Mouse (Mus musculus): ENCODE measurements at regions not wholly inside any gene's neighbourhood (a gene's known extent, or its start where the extent isn't known, plus 50 kb on each side); places are given as distances from the start of the nearest gene placed in this dataset.

DNA sequence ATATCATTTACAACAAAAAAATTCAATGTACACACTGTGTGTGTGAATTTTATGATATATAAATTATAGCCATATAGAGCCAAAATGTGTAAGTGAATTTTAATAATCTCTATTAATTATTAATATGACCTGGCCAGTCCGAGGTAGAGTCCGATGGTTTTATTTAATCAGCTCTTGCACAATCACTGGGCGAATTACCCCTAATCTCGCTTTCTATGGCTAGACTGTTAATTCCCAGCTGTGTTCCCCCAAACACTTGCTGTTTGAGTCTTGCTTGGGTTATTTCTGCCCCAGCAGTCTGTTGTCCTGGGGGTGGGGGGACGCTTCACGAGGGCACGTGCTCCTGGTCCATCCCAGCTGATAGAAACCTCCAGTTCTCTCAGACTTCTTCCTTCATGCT lies 287.5 kb downstream of the Klf5 start:
- Histone ChIP-seq H3K9ac (replicated peaks) (no peak overlapping the region), H3K36me3 (no peaks in the 10 kb centered on the region), H3K9me3 (no peaks in the 10 kb centered on the region), H3K27ac (no peak overlapping the region), H3K4me2 (no peak overlapping the region), H3K4me1 (replicated peaks) (peaks cover under 1% of the 10 kb centered on the region; the same call in 1 of the 2 replicates), H3K27me3 (no peaks in the 10 kb centered on the region), H3K4me3 (replicated peaks) (no peak overlapping the region)
- WGBS = 94% methylated on average over 7 of the region's 7 CpGs
- no peak for ATAC-seq (ENCODE audit: insufficient number of reproducible peaks, insufficient read depth, low FRiP score, low TSS enrichment, low read depth)

DNA sequence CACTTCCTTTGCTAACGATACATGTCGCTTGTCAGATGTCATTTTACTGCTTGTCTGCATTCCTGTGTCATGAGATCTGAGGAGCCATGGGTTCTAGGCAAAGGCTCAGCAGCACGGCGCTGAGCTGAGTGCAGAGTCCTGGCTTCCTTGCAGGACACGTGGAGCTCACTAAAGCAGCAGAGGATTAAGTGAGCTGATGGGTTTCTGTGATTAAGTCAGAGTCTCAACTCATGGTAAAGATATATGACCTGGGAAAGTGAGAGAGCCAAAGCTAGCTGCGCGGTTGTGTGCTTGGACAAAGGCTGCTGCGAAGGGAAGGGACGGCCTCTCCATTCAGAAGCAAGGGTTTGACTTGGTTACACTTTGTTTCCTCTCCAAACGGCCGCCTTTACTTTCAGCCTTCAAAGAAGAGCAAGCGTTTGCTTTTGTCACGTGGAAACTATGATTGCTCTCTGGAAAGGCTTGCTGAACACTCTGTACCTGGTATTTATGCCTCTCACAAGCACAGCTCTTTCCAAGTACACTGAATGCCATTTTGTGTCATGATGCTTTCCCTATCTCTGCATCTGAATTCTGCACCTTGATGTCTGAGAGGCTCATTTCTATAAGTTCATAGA lies 292.5 kb downstream of the Klf5 start:
- no peaks in the 10 kb centered on the region for H3K9me3 ChIP-seq
- H3K4me1 ChIP-seq (replicated peaks) = no peaks in the 10 kb centered on the region
- H3K27me3 ChIP-seq = no peaks in the 10 kb centered on the region
- no peak overlapping the region for H3K27ac ChIP-seq
- 38% methylated on average over 13 of the region's 13 CpGs for WGBS
- no peak overlapping the region for H3K4me3 ChIP-seq (replicated peaks)
- H3K36me3 ChIP-seq = no peaks in the 10 kb centered on the region
- no peak for ATAC-seq (ENCODE audit: insufficient number of reproducible peaks, insufficient read depth, low FRiP score, low TSS enrichment, low read depth)
- no peak overlapping the region for H3K4me2 ChIP-seq
- H3K9ac ChIP-seq (replicated peaks) = no peak overlapping the region

GRCm38 (mm10) chr14:99592922-99593321 lies 294.4 kb downstream of the Klf5 start:
- Histone ChIP-seq H3K4me1 (replicated peaks) (no peaks in the 10 kb centered on the region), H3K27me3 (no peaks in the 10 kb centered on the region), H3K36me3 (no peaks in the 10 kb centered on the region), H3K4me2 (no peak overlapping the region), H3K4me3 (replicated peaks) (no peak overlapping the region), H3K9me3 (no peaks in the 10 kb centered on the region), H3K27ac (no peak overlapping the region), H3K9ac (replicated peaks) (no peak overlapping the region)
- ATAC-seq (ENCODE audit: insufficient number of reproducible peaks, insufficient read depth, low FRiP score, low TSS enrichment, low read depth) = no peak
- 87% methylated on average over 9 of the region's 9 CpGs for WGBS

DNA sequence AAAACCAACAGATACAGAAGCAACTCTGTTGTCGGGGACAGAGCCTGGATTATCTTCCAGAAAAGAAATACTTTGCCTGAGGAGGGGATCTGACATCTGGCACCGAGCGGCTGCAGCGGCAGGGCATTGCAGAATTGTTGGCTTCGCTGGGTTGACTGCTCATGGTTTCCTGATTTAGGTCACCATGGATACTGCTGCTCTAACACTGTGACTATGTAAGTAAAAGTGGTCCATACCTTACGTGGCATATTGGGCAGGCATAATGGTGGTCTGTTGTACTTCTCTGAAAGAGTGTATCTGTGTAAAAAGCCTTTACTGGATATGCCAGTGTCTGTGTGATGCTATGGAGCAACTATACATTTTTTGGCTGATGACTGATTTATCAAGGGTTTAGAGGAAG lies 295.4 kb downstream of the Klf5 start:
- Histone ChIP-seq H3K4me3 (replicated peaks) (no peak overlapping the region), H3K27ac (no peak overlapping the region), H3K4me2 (no peak overlapping the region), H3K27me3 (no peaks in the 10 kb centered on the region), H3K9me3 (no peaks in the 10 kb centered on the region), H3K9ac (replicated peaks) (no peak overlapping the region), H3K4me1 (replicated peaks) (no peaks in the 10 kb centered on the region), H3K36me3 (no peaks in the 10 kb centered on the region)
- ATAC-seq (ENCODE audit: insufficient number of reproducible peaks, insufficient read depth, low FRiP score, low TSS enrichment, low read depth) = no peak
- 82% methylated on average over 6 of the region's 6 CpGs for WGBS

GRCm38 (mm10) chr14:99601900-99602299 lies 303.4 kb downstream of the Klf5 start:
- no peak for ATAC-seq (ENCODE audit: insufficient number of reproducible peaks, insufficient read depth, low FRiP score, low TSS enrichment, low read depth)
- no peaks in the 10 kb centered on the region for H3K36me3 ChIP-seq
- H3K4me1 ChIP-seq (replicated peaks) = 0 out of 2 replicates have a peak, but pooled peaks cover 8% of the 10 kb centered on the region
- no peak overlapping the region for H3K4me3 ChIP-seq (replicated peaks)
- no peaks in the 10 kb centered on the region for H3K27me3 ChIP-seq
- H3K27ac ChIP-seq = no peak overlapping the region
- H3K4me2 ChIP-seq = no peak overlapping the region
- H3K9me3 ChIP-seq = no peaks in the 10 kb centered on the region
- no peak overlapping the region for H3K9ac ChIP-seq (replicated peaks)
- 86% methylated on average over 5 of the region's 5 CpGs for WGBS

GRCm38 (mm10) chr14:99603257-99603656 lies 304.8 kb downstream of the Klf5 start:
- no peak overlapping the region for H3K4me3 ChIP-seq (replicated peaks)
- no peak overlapping the region for H3K9ac ChIP-seq (replicated peaks)
- 0 out of 2 replicates have a peak, but pooled peaks cover 8% of the 10 kb centered on the region for H3K4me1 ChIP-seq (replicated peaks)
- H3K4me2 ChIP-seq = no peak overlapping the region
- no peaks in the 10 kb centered on the region for H3K36me3 ChIP-seq
- no peak for ATAC-seq (ENCODE audit: insufficient number of reproducible peaks, insufficient read depth, low FRiP score, low TSS enrichment, low read depth)
- H3K9me3 ChIP-seq = no peaks in the 10 kb centered on the region
- H3K27me3 ChIP-seq = no peaks in the 10 kb centered on the region
- WGBS = 69% methylated on average over 2 of the region's 2 CpGs
- H3K27ac ChIP-seq = 0 out of 2 replicates have a peak overlapping the region, but pooled peaks have one; percentile 42

- Histone ChIP-seq H3K4me3 (replicated peaks) (no peak overlapping the region), H3K9me3 (no peaks in the 10 kb centered on the region), H3K27me3 (no peaks in the 10 kb centered on the region), H3K27ac (no peak overlapping the region), H3K36me3 (no peaks in the 10 kb centered on the region), H3K9ac (replicated peaks) (no peak overlapping the region), H3K4me1 (replicated peaks) (0 out of 2 replicates have a peak, but pooled peaks cover 8% of the 10 kb centered on the region), H3K4me2 (no peak overlapping the region)
- 76% methylated on average over 6 of the region's 6 CpGs for WGBS
- ATAC-seq (ENCODE audit: insufficient number of reproducible peaks, insufficient read depth, low FRiP score, low TSS enrichment, low read depth) = no peak
Measured at GRCm38 (mm10) chr14:99605351-99606100, 307.0 kb downstream of the Klf5 start.

DNA sequence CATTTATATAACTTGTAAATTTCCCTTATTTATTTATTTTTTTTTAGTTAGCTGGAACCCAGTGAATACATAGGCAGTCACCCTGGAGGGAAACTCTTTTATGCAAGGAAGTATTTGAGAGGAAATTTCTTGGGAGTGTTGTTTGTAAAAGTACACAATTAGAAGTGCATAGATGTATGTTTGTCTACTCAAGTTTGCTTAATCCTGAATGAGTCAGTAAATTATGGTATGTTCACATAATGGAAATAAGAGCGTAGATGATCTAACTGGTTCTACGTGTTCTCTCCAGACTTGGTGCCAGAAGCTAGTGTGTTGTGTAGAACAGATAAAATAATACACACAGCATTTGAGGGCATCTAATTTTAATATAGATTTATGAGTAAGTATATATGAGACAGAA lies 310.5 kb downstream of the Klf5 start:
- Histone ChIP-seq H3K36me3 (no peaks in the 10 kb centered on the region), H3K4me3 (replicated peaks) (no peak overlapping the region), H3K27me3 (no peaks in the 10 kb centered on the region), H3K27ac (no peak overlapping the region), H3K9ac (replicated peaks) (no peak overlapping the region), H3K4me1 (replicated peaks) (0 out of 2 replicates have a peak, but pooled peaks cover 5% of the 10 kb centered on the region), H3K9me3 (no peaks in the 10 kb centered on the region), H3K4me2 (no peak overlapping the region)
- 95% methylated on average over 2 of the region's 2 CpGs for WGBS
- ATAC-seq (ENCODE audit: insufficient number of reproducible peaks, insufficient read depth, low FRiP score, low TSS enrichment, low read depth) = no peak

DNA sequence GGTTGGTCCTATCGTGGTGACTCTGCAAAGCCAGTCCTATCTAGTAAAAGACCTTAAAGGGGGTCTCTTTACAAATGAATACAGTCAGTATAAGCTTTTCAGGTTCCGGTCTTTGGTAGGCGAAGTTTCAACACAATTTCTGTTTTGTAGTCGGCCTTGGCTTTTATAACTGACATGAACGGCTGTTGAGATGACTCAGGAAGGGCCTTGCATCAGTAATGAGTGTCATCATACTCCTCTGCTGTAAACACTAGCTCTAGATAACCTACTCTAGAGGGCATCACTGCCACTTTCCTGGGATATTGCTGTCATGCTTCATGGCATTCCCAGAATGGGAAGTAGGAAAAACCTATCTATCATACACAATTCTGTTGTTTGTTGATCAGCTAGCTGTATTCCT lies 312.9 kb downstream of the Klf5 start:
- WGBS = 96% methylated on average over 5 of the region's 5 CpGs
- H3K4me1 ChIP-seq (replicated peaks) = no peaks in the 10 kb centered on the region
- H3K27me3 ChIP-seq = no peaks in the 10 kb centered on the region
- no peak for ATAC-seq (ENCODE audit: insufficient number of reproducible peaks, insufficient read depth, low FRiP score, low TSS enrichment, low read depth)
- no peak overlapping the region for H3K9ac ChIP-seq (replicated peaks)
- no peaks in the 10 kb centered on the region for H3K36me3 ChIP-seq
- no peaks in the 10 kb centered on the region for H3K9me3 ChIP-seq
- H3K4me3 ChIP-seq (replicated peaks) = no peak overlapping the region
- no peak overlapping the region for H3K27ac ChIP-seq
- H3K4me2 ChIP-seq = no peak overlapping the region

- Histone ChIP-seq H3K4me3 (replicated peaks) (no peak overlapping the region), H3K9me3 (no peaks in the 10 kb centered on the region), H3K9ac (replicated peaks) (no peak overlapping the region), H3K27ac (no peak overlapping the region), H3K4me2 (no peak overlapping the region), H3K4me1 (replicated peaks) (no peaks in the 10 kb centered on the region), H3K27me3 (no peaks in the 10 kb centered on the region), H3K36me3 (no peaks in the 10 kb centered on the region)
- ATAC-seq (ENCODE audit: insufficient number of reproducible peaks, insufficient read depth, low FRiP score, low TSS enrichment, low read depth) = no peak
- WGBS = 79% methylated on average over 3 of the region's 3 CpGs
Measured at GRCm38 (mm10) chr14:99612114-99612513, 313.6 kb downstream of the Klf5 start.

DNA sequence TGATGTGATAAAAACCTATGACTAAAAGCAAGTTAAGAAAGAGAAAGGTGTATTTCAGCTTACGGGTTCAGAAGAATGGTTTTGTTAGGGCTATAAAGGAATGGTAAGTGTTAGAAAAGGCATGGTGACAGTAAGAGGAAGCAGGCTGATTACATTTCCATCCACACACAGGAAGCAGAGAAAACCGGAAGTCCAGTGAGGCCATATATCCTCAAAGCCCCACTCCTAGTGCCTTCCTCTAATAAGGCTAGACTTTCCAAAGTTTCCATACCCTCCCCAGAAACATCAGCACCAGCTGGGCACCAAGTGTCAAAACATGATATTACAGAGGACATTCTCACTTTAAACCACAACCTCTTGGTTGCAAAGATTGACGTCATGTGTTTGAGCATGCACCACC lies 316.3 kb downstream of the Klf5 start:
- no peaks in the 10 kb centered on the region for H3K9me3 ChIP-seq
- 76% methylated on average over 3 of the region's 3 CpGs for WGBS

More for the DNA sequence above, 316.3 kb downstream of the Klf5 start:
- Histone ChIP-seq H3K9ac (replicated peaks) (no peak overlapping the region), H3K27ac (no peak overlapping the region), H3K4me3 (replicated peaks) (no peak overlapping the region), H3K4me2 (no peak overlapping the region), H3K36me3 (no peaks in the 10 kb centered on the region), H3K4me1 (replicated peaks) (no peaks in the 10 kb centered on the region), H3K27me3 (no peaks in the 10 kb centered on the region)
- ATAC-seq (ENCODE audit: insufficient number of reproducible peaks, insufficient read depth, low FRiP score, low TSS enrichment, low read depth) = no peak
